Mouse (Mus musculus): Measurements from ENCODE around the gene Basp1.

Gene Basp1

DNA sequence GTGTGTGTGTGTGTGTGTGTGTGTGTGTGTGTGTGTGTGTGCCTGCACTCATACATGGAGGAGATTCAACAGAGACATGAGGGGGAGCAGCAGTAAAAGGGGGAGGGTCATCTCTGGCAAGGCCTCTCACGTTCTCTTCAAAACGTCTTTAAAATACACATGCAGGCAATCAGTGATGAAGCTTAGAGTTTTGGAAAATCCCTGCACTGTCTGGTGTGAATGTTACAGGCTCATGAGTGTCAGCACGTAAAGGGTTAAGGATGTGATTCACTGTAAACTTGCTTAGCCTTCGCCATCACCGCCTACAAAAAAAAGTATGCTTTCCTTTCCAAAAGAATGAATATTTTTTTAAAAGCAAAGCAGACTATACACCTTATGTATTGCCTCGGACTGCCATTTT lies 2.8 kb upstream of the Basp1 start:
- DNase-seq (ENCODE audit: low read depth, low spot score), result no peak

DNA sequence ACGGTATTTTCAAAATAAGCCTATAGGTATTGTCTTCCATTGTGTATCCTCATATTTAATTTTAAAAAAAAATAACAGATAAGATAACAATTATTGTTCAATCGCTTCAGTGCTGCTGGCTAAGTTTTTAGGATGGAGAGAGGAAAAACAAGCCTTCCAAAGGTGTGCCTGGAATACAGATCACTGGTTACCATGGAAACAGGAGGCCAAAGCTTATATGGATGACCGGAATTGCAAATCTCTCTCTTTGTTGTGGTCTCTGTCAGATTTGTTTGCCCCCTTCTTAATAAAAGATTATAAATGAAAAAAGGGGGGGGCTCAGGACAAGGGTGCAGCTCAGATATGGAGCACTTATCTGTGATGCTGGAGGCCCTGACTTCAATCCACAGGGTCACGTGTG lies 2.4 kb upstream of the Basp1 start:
- DNase-seq (ENCODE audit: low read depth, low spot score), result no peak

DNA sequence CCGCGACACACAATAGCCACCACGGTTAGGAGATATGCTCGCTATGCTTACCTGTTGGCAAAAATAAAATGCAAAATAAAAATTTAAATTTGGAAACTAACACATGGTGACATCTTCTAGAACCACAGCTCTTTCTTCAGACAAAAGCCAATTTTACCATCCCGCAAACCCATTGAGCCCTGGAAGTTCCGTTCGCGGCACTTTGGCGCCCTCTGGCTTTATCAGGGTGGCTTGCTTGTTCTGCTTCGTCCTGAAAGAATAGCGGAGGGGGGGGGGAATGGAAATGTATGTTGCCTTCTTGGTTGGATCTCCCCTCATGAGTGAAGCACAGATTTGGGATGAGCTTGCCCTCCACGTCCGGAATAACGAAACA lies 1.2 kb upstream of the Basp1 start:
- peak; percentile 94 for DNase-seq (ENCODE audit: low read depth, low spot score)

DNA sequence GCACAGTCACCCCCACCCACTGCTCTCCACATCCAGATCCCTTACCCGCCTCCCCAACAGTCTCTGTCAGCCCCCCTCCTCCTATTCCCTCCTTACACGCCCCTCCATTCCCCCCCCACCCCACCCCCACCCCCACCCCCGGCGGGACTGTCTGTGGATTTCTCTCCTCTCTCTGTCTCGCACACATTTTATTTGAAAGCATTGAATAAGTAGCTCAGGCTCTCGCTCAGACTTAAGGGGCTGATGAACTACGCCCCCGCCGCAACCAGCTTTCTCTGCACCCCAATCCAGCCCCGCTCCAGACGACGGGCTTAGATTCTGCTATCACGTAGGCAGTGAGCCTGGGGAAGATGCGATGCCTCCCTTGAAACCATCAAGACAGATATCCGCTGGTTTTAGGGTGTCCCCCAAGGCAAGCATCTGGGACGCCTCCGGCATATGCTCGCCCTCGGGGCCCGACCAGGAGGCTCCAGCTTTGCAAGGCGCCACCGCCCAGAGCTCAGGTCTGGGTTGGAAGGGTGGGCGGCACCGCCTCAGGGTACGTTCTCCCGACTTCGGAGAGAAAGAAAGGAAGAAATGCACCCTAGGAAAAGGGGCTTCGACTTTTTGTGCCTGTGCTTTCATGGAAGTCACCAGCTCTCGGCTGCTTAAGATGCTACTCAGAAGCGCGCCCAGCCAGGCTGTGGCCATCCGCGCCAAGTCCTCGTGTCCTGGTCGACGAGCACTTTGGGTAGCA lies 615 bp upstream of the Basp1 start:
- no peak for DNase-seq (ENCODE audit: low read depth, low spot score)

DNA sequence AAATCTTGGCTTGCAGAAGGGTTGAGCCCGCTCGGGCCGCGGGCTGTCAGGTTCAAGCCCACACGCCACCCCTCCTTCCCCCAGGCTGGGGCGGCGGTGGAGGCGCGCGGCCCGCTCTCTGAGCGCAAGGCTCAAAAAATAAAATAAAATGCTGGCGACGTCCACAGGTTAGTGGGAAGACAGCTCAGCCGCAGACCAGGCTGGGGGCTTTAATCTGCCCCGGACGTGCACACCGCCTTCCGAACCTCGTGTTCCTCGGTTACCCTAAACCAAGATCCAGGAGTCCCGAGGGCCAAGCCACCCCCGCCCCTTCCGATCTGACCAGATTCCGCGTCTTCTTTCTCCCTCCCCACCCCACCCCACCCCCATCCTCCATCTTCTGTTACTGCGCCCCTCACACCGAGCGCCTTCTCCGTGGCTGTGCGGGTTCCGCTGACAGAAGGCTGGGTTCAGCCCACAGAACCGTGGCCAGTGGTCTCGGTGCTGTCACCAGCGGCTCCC lies 753 bp downstream of the Basp1 start:
- peak; percentile 61 for DNase-seq (ENCODE audit: low read depth, low spot score)

DNA sequence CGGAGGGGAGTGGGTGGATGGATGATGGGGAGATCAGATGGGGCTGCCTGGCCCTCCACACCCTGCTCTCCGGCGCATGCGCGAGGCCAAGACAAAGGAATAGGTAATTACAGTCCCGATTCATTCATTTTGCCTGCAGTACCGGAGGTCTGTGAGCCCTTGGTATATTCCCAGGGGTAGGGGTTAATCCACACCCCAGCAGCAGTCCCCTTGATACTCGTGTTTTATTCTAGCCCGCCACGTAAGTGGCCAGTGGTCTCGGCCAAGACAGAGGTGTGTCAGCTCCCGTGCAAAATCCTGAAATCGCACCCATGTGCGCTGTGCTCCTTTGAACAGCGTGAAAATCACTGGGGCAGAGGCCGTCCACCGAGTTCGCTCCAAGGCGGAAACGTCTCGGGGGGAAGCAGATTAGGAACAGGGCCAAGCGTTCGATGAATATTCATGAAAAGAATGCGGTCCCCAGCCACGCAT lies 1.4 kb downstream of the Basp1 start:
- peak; percentile 91 for DNase-seq (ENCODE audit: low read depth, low spot score)

DNA sequence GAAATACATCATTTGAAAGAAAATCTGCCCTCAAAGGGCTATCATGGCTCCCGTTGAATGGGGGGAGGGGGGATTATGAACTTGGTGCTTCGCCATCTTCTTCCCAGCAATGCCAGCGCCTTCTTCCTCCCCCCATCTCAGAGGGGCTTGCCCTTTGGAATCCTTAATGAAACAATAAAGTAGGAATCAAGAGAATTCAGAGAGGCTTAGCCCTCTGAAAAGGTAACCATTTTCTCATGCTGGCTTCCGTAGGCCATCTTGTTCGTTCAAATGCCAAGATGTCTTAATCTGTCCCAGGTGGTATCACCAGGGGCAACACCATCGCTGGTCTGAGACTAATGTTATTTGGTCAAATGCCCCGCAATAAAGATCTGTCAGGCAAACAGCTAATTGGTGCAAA lies 2.1 kb downstream of the Basp1 start:
- DNase-seq (ENCODE audit: low read depth, low spot score), result peak; percentile 66

DNA sequence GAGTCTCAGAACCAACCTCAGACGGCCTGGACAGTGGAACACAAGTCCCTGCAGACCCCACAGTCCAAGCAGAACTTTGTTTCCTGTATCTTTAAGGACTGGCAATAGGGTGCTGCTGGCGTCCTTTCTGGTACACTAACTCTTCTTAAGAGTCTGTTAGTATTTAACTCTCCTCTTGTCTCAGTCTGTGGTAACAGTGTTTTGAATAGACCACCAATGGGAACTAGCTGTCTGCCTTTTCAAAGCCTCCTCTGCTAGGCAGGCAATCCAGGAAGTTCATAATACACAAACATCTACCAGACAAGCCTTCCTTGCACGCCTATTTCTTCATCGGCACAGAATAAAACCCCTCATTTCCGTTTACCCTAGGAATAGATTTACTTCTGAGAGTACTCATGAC lies 7.6 kb downstream of the Basp1 start:
- no peak for DNase-seq (ENCODE audit: low read depth, low spot score)

DNA sequence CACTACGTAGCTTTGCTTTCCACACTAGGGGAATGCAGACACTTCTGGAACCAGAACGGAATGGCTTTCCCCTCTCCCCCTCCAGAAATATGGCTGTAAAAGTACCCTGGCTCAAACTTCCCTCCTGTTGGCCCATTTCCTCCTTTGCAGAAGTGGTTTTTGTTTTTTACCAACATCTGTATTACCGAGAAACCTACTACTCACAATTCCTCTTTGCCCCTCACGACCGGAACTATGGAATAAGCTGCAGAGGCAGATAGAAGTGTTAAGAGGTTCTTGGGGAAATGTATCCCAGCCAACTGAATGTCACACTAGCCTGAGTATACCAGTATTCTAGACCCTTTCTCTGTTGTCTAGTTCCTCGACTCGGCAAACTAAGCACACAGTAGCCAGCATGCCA lies 9.7 kb downstream of the Basp1 start:
- DNase-seq (ENCODE audit: low read depth, low spot score), result no peak

DNA sequence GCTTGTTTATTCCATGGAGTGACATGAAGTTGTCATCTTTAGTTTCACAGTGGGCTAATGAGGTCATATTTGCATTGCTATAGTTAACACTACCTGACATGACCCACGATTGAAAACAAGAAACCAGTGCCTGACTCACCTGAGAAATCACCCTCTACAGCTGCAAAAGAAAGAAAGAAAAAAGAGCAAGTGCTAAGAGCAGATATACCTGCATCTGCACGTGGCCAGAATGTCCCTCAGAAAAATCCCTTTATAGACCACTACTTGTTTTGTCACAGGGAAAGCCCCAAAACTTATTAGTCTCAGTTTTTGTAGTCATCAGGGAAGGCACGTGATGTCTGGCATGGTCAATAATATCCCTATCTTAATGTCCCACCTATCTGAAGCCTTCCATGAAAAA lies 11.6 kb downstream of the Basp1 start:
- DNase-seq (ENCODE audit: low read depth, low spot score), result no peak

DNA sequence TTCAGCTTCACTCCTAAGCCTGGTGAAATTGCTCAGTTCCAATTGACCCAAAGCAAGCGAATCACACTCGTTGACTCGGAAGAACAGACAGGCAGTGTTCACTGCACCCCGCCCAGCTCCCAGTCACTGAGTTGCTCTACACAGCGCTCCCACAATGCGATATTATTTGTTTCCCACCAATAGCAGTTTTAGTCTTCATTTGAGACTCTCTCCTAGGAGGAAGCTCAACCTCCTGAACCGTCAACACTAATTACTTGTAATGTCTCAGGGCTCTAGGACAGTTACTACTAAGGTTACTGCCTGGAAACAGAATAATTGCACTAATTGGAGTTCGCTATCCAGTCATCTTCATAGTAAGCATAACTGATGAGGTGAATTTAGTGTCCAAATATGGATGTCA lies 13.3 kb downstream of the Basp1 start:
- no peak for DNase-seq (ENCODE audit: low read depth, low spot score)

DNA sequence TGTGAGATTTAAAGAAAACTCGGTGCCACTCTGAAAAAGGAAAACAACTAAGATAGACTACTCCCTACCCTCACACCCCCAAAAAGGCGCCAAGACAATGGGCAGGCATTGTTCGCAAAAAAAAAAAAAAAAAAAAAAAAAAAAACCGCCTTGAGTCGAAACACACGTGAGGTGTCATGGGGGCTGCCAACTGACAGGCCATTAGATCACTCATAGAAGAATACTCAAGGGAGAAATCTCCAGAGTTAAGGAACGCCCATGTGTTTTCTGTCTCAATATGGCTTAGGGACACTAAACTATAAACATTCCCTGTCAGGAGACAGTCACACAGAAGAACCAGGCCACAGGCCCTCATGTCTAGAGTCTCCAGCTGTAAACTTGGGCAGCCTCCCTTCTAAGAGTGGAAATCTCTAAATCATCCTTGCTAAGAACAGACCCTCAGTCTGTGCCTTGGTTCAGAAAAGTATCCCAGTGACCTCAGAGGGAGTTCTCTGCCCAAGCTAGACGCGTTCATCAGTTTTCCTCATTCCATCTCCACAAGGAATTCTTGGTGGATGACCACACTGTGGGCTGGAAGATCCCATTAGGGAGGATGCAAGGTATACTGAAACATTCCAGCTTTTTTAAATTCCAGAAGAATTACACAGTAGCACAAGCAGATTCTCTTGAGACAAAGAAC lies 17.5 kb downstream of the Basp1 start:
- no peak for DNase-seq (ENCODE audit: low read depth, low spot score)

DNA sequence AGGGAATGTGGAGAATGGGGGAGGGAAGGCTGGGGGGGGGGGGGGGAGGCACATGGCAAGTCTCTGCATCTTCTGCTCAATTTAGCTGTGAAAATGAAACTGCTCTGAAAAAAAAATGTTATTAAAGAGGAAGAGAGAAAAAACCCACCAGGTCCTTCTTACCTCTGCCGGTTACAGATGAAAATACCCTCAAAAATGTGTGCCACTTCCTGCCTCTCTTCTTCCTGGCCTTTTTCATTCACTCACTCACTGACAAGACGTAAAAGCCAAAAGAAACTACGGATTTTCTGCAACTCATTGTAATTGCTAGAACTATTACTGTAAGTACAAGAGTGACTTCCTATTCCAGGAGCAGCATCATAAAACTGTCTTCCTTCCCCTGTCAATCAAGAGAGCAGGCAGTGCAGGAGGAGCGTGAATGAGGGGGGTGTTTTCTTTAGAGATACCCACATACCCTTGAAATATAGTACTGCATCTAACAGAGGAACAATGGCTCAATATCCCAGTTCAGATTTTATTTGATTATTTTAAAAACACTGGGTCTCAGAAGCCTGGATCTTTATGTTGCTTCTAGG lies 21.0 kb downstream of the Basp1 start:
- no peak for DNase-seq (ENCODE audit: low read depth, low spot score)

DNA sequence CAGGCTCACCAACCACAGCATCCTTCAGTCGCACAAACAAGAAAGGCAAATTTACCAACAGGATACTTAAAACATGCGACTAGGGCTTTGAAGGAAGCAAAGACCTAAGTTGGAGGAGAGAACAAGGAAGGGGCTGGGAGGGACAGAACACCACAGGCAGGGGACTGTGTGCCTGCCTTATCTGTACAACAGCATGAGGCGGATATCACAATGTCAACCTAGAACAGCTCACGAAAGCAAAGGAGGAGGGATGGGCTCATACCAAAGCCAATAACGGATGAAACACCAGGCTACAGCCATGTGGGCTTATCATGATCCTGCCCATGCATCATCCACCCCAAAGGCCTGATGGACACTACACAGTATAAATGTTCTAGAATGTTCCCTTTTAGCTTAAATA lies 22.4 kb downstream of the Basp1 start:
- DNase-seq (ENCODE audit: low read depth, low spot score), result no peak

DNA sequence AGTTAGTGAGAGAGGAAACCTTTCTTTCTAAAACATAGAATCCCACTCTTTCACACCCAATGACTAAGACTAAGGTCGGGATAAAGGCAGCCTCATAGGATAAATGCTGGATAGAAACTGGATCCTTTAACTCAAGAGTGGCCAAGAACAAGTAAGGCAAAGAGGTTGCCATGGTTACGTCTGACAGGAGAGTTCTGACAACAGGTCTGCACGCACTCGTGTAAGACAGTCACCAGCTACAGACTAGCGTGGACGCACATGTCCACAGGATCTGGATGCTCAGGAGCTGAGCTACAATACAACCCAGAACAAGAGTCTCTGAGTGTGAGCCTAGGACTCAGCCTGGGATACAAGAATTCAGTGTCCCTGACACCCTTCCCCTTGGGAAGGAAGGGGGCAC lies 26.0 kb downstream of the Basp1 start:
- DNase-seq (ENCODE audit: low read depth, low spot score), result no peak

DNA sequence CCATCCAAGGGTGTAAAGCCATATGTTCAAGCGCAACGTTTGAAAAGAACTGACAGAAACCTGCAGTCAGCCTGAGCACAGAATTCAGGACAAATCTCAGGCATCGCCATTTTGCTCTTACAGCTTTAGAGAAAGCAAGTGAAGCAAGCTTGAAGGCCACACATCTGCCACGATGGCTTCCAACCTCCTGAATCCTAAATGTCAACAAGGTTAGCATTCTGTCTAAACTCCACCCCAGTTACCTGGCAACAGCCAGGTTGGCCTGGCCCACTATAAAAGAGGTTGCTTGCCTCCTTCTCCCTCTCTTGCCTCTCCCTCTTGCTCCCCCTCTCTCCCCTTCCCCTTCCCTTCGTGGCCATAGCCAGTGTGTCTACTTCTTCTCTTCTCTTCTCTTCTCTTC lies 33.5 kb downstream of the Basp1 start:
- DNase-seq (ENCODE audit: low read depth, low spot score), result no peak

DNA sequence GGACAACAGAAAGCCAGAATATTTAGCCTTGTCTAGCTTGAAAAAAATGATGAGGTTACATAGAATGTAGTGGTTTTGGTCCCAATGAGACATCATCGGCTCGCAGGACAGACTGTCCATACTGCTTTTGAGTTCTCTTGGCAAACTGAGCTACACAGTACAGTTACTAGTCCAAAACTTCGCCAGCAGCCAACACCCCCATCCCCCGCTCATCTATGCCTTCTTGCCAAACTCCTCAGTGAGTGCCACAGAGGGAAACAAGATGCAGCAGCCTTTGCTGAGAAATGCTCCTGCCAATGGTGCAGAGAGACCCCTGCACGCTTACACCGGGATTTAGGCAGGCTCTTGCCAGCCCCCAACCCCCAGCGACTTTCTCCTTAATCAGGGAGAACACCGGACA lies 34.9 kb downstream of the Basp1 start:
- no peak for DNase-seq (ENCODE audit: low read depth, low spot score)

DNA sequence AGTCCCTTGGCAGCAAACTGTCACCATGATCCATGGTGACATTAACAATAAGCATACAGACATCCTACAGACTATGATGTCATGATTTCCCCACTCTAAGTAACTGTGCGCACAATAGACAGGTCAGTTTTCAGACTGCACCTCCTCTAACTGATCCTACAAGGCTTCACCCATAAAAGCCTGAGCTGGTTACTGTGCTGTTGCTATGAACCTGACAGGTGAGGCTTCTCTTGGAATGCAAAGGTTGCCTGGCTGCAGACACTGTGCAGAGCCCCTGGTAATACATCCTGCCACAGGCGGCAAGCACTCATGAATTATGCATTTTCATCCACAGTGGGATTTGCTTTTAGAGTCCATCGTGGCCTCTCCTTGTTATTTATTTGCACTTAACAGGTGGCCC lies 36.6 kb downstream of the Basp1 start:
- DNase-seq (ENCODE audit: low read depth, low spot score), result no peak

DNA sequence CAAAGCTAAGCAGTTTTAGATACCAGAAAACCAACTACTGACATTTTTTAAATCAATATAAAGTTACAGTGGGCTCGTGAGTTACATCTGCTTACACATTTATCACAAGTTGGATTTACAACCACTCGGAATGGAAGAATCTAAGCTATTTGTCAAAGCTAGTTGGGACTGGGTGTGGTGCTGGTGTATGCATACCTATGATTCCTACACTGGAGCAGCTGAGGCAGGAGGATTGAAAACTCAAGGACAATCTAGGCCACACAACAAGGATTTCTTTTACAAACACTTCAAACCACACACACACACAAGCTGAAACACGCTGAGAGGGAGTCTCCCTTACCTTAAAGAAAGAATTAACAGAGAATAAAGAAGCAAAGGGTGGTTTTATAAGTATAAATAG lies 40.1 kb downstream of the Basp1 start:
- DNase-seq (ENCODE audit: low read depth, low spot score), result no peak

DNA sequence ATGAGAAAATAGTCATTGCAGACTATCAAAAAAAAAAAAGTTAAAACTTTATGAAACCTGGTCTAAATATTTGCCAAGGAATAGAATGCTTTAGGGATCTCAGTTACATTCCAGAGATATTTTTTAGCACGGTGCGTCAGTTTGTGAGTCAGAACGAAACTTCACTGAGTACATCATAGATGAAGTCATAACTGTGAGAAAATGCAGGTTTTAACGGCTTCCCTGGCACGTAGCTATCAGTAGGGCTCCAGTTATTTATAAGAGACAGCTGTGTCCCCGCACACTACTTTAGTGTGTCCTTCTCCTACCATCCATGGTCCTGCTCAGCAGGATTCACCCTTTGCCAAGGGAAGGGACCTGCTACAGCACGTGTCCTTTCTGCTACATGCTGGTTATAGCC lies 44.0 kb downstream of the Basp1 start:
- no peak for DNase-seq (ENCODE audit: low read depth, low spot score)

DNA sequence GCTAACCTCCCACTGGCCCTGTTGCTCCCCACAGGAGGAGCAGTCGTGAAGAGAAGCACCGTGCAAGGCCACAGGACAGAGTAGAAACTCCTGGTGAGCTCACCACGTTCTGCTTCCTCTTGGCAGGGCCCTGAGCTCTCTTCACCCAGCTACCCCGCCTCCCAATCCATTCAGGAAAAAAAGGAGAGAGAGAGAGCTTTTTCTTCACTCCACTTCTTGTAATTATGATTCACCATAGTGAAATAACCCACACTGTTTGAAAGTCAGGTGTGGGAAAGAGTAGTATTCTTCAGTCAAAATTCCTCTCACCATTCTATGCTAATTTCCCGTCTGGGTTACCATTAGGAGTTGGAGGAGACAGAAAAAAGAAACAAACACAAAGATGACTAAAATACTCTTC lies 48.1 kb downstream of the Basp1 start:
- no peak for DNase-seq (ENCODE audit: low read depth, low spot score)

DNA sequence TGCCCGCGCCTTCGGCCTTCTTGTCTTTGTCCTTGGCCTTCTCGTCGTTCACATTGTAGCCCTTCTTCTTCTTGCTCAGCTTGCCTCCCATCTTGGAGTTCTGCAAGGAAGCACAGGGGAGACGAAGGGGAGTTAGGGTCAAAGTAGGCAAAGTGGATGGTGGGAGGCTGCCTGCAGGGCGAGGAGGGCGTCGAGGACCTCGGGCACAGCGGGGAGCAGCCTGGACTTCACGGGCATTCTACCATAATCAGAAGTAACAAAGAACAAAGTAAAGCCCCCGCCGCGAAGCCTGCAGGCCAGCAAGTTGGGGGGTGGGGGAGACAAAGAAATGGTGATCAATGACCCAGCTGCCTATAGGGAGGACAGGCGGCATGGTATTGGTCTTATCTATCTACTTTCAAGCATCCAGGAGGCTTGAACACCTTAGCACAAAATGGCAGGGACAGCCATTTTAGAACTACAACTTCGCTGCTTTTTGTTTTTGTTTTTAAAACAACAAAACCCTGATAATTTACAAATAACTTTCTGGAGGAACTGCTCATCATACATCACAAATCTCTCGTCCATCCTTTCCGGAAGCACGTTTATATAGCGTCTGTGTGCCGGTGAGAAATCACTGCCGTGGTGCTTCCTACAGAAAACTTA lies 48.6 kb downstream of the Basp1 start:
- no peak for DNase-seq (ENCODE audit: low read depth, low spot score)
